Mouse (Mus musculus) liver, adult (tissue): Measurements from ENCODE around the gene Tmem135.

Source experiments
- GATA4 ChIP-seq: IDR thresholded peaks from 2 replicates; pipeline ENCODE4 v1.6.1; 2014; ENCODE audit warnings: mild to moderate bottlenecking, low read length; ENCODE audit not compliant: insufficient replicate concordance

Gene Tmem135

GRCm38 (mm10) chr7:89316112-89316511 is 87.9 kb downstream of the Tmem135 start:
- TF ChIP-seq GATA4 = no peak

GRCm38 (mm10) chr7:89311555-89311954 is 92.5 kb downstream of the Tmem135 start:
- TF ChIP-seq GATA4 = no peak

GRCm38 (mm10) chr7:89308926-89309325 is 95.1 kb downstream of the Tmem135 start:
- TF ChIP-seq GATA4 = no peak

- no peak for TF ChIP-seq GATA4
These were observed 95.8 kb downstream of the Tmem135 start for GRCm38 (mm10) chr7:89308238-89308637.

- TF ChIP-seq GATA4 = no peak
These were observed 97.2 kb downstream of the Tmem135 start for GRCm38 (mm10) chr7:89306831-89307230.

- no peak for TF ChIP-seq GATA4
These were observed 99.1 kb downstream of the Tmem135 start for GRCm38 (mm10) chr7:89304958-89305357.

- TF ChIP-seq GATA4 = no peak
These were observed 100.3 kb downstream of the Tmem135 start for GRCm38 (mm10) chr7:89303765-89304164.

GRCm38 (mm10) chr7:89298911-89299458 is 105.0 kb downstream of the Tmem135 start:
- TF ChIP-seq GATA4 = no peak

- TF ChIP-seq GATA4 = no peak
These were observed 107.1 kb downstream of the Tmem135 start for GRCm38 (mm10) chr7:89296941-89297340.

GRCm38 (mm10) chr7:89282664-89283063 is 121.4 kb downstream of the Tmem135 start:
- TF ChIP-seq GATA4 = no peak

GRCm38 (mm10) chr7:89269826-89270225 is 134.2 kb downstream of the Tmem135 start:
- no peak for TF ChIP-seq GATA4

- no peak for TF ChIP-seq GATA4
These were observed 136.5 kb downstream of the Tmem135 start for GRCm38 (mm10) chr7:89267542-89267941.

GRCm38 (mm10) chr7:89266017-89266760 is 137.8 kb downstream of the Tmem135 start:
- no peak for TF ChIP-seq GATA4

GRCm38 (mm10) chr7:89260966-89261365 is 143.1 kb downstream of the Tmem135 start:
- no peak for TF ChIP-seq GATA4

GRCm38 (mm10) chr7:89258832-89259231 is 145.2 kb downstream of the Tmem135 start:
- no peak for TF ChIP-seq GATA4

GRCm38 (mm10) chr7:89257871-89258502 is 146.0 kb downstream of the Tmem135 start:
- TF ChIP-seq GATA4 = no peak
